10 mouse cellular contexts compared by ENCODE assay signal in genomic region chr11:54464557-54465244, GRCm38 (mm10). TPM values are rescaled to one million over a fixed set of nuclear protein-coding genes. Genes with fewer than 3 reads are reported as not detected.
DNase-seq lines count a peak whose midpoint lies in the region; ATAC-seq and TF ChIP-seq lines count a peak whose summit lies in the region.
"Had no signal": no experiment of that assay in that cellular context is flagged by ENCODE, and none has a peak within 500 bp of the region (broad histone marks: within the 10 kb centered on the region; RNA-seq: fewer than 3 reads in every experiment).

No protein-coding gene starts in this region.

- peaks cover 25% of the 10 kb centered on the region for H3K79me2 ChIP-seq in MEL (ENCODE audit: control insufficient read depth, insufficient read depth, low read length, poor library complexity)

- TF ChIP-seq POLR2A in MEL (IDR thresholded peaks at IDR 0.05; ENCODE audit: control insufficient read depth in 1 of 2, insufficient read depth in 1 of 2, low read depth in 1 of 2, low read length in 2 of 2, poor library complexity in 1 of 2) = no peak

- peaks cover 7% of the 10 kb centered on the region for H3K36me3 ChIP-seq in limb, embryonic 15.5 days
- peaks cover 11% of the 10 kb centered on the region for H3K36me3 ChIP-seq in limb, embryonic 10.5 days
- peaks cover 31 to 40% of the 10 kb centered on the region in 2 experiments for H3K36me3 ChIP-seq in MEL (ENCODE audit: control insufficient read depth in 1 of 2, insufficient read depth in 2 of 2, low read length in 2 of 2)
- peaks cover 41% of the 10 kb centered on the region for H3K36me3 ChIP-seq in megakaryocyte, embryonic 14.5 days (replicated peaks; ENCODE audit: low read length)

- DNase-seq in limb, embryonic 10.5 days (ENCODE audit: low spot score) = no peak
- DNase-seq in MEL (ENCODE audit: low read depth, low spot score) = peak; percentile 70
- DNase-seq in brain, adult 2 months (ENCODE audit: low read depth, low spot score) = peak; percentile 58
- no peak for DNase-seq in urinary bladder, postnatal 36 days (ENCODE audit: low spot score in 2 of 2)
- no peak for DNase-seq in cerebellum, postnatal 10 days
- DNase-seq: cerebellum, postnatal 14 days; kidney, postnatal 25 days; thymus, postnatal 25 days had no signal

- peak overlapping the region; percentile 2; the same call in 1 of the 2 replicates for H3K27ac ChIP-seq in limb, embryonic 15.5 days
- no peak overlapping the region for H3K27ac ChIP-seq in limb, embryonic 10.5 days
- no peak overlapping the region for H3K27ac ChIP-seq in MEL (ENCODE audit: control insufficient read depth, low read depth, low read length)

- TF ChIP-seq RAD21 in MEL (IDR thresholded peaks at IDR 0.05; ENCODE audit: low read depth, low read length) = no peak

- no peaks in the 10 kb centered on the region for H3K27me3 ChIP-seq in limb, embryonic 15.5 days
- no peaks in the 10 kb centered on the region for H3K27me3 ChIP-seq in limb, embryonic 10.5 days (ENCODE audit: low read depth, poor library complexity, severe bottlenecking)
- no peaks in the 10 kb centered on the region for H3K27me3 ChIP-seq in MEL (ENCODE audit: control insufficient read depth in 1 of 2, insufficient read depth in 2 of 2, low read length in 2 of 2)
- H3K27me3 ChIP-seq in megakaryocyte, embryonic 14.5 days (replicated peaks) = no peaks in the 10 kb centered on the region

- 50% methylated on average over 3 of the region's 3 CpGs for WGBS in limb, embryonic 15.5 days
- WGBS in limb, embryonic 10.5 days = 69% methylated on average over 3 of the region's 3 CpGs

- no peak overlapping the region for H3K4me3 ChIP-seq in limb, embryonic 15.5 days
- no peak overlapping the region for H3K4me3 ChIP-seq in limb, embryonic 10.5 days
- H3K4me3 ChIP-seq in MEL (ENCODE audit: control insufficient read depth in 1 of 2, insufficient read depth in 1 of 2, low read depth in 2 of 2, low read length in 2 of 2) = no peak overlapping the region
- H3K4me3 ChIP-seq in megakaryocyte, embryonic 14.5 days (replicated peaks) = peak overlapping the region; percentile 35

- H3K4me1 ChIP-seq in limb, embryonic 15.5 days = peaks cover 2% of the 10 kb centered on the region; the same call in 1 of the 2 replicates
- H3K4me1 ChIP-seq in limb, embryonic 10.5 days = no peaks in the 10 kb centered on the region
- H3K4me1 ChIP-seq in MEL (ENCODE audit: control insufficient read depth in 1 of 2, insufficient read depth in 2 of 2, low read length in 2 of 2) = peaks cover 15 to 22% of the 10 kb centered on the region in 2 experiments
- peaks cover 21% of the 10 kb centered on the region for H3K4me1 ChIP-seq in megakaryocyte, embryonic 14.5 days

- no peak overlapping the region for H3K4me2 ChIP-seq in limb, embryonic 15.5 days

- no peak for TF ChIP-seq CTCF in MEL (IDR thresholded peaks at IDR 0.05 in 2 of 3, conservative IDR thresholded peaks at IDR 0.05 in 1 of 3; ENCODE audit: control insufficient read depth in 1 of 3, insufficient read depth in 1 of 3, low read depth in 2 of 3, low read length in 3 of 3, poor library complexity in 1 of 3, severe bottlenecking in 1 of 3)

- H3K9me3 ChIP-seq in limb, embryonic 15.5 days = no peaks in the 10 kb centered on the region
- H3K9me3 ChIP-seq in limb, embryonic 10.5 days (replicated peaks) = no peaks in the 10 kb centered on the region
- no peaks in the 10 kb centered on the region for H3K9me3 ChIP-seq in MEL (replicated peaks; ENCODE audit: insufficient read depth, low read length)
- peaks cover 7% of the 10 kb centered on the region for H3K9me3 ChIP-seq in megakaryocyte, embryonic 14.5 days

- H3K9ac ChIP-seq in limb, embryonic 15.5 days = no peak overlapping the region
- H3K9ac ChIP-seq in MEL (ENCODE audit: control insufficient read depth, low read depth, low read length, poor library complexity, severe bottlenecking) = no peak overlapping the region

- no peak for ATAC-seq in limb, embryonic 15.5 days (ENCODE audit: insufficient number of reproducible peaks, low FRiP score, low TSS enrichment, low read depth)

- TF ChIP-seq EP300 in MEL (IDR thresholded peaks at IDR 0.05; ENCODE audit: low read depth in 1 of 2, low read length in 2 of 2) = 0 out of 4 replicates have a peak, but pooled peaks of 1 of the 2 experiments have one; percentile 4

TF ChIP-seq in MEL, 35 proteins besides CTCF, POLR2A, EP300 and RAD21:
- TF ChIP-seq CHD2 (IDR thresholded peaks at IDR 0.05; ENCODE audit: low read length) (no peak), TBP (IDR thresholded peaks at IDR 0.05; ENCODE audit: low read depth, low read length) (0 out of 2 replicates have a peak, but pooled peaks have one; percentile 9)

RNA-seq across cellular contexts. Expression of gene Fnip1, which starts 26.7 kb away (rescaled TPM):
- 10.3 and 11.3 TPM in 2 replicates for polyA plus RNA-seq in limb, embryonic 15.5 days (2015; fragmentation: Nextera tagmentation; extraction: Ambion mirVana)
- polyA plus RNA-seq in limb, embryonic 10.5 days (2016; fragmentation: Nextera tagmentation; extraction: Ambion mirVana) = 7.6 and 9.9 TPM in 2 replicates
- 13.6 and 16.4 TPM in 2 replicates for total RNA-seq in MEL (2012; rRNA removed)
- polyA plus RNA-seq in MEL (2012; ENCODE audit: insufficient read depth in 1 of 2, insufficient read length in 2 of 2, low read depth in 1 of 2, low replicate concordance in 2 of 2, missing spikeins in 1 of 2) = 10 to 100 TPM in 1 of 2 experiments, not detected in 1; 11.9 TPM
- polyA plus RNA-seq in megakaryocyte, embryonic 14.5 days (2012; ENCODE audit: insufficient read depth, low replicate concordance) = 0.35 TPM in 1 of 2 replicates, not detected in the other

RNA-seq across cellular contexts. Expression of gene Rapgef6, which starts 57.9 kb away (rescaled TPM):
- polyA plus RNA-seq in limb, embryonic 15.5 days (2015; fragmentation: Nextera tagmentation; extraction: Ambion mirVana) = 31.9 and 32.3 TPM in 2 replicates
- polyA plus RNA-seq in limb, embryonic 10.5 days (2016; fragmentation: Nextera tagmentation; extraction: Ambion mirVana) = 28.5 and 34.3 TPM in 2 replicates
- 21.1 and 24.5 TPM in 2 replicates for total RNA-seq in MEL (2012; rRNA removed)
- 10 to 100 TPM in 1 of 2 experiments, not detected in 1; 31.8 TPM for polyA plus RNA-seq in MEL (2012; ENCODE audit: insufficient read depth in 1 of 2, insufficient read length in 2 of 2, low read depth in 1 of 2, low replicate concordance in 2 of 2, missing spikeins in 1 of 2)
- 1.9 and 2.9 TPM in 2 replicates for polyA plus RNA-seq in megakaryocyte, embryonic 14.5 days (2012; ENCODE audit: insufficient read depth, low replicate concordance)

Comparison
In these comparisons a context has a peak if more than half of its experiments do, and no peak if none do; other contexts are left out.
1. DNase-seq: peak in MEL (single experiment) and brain, adult 2 months (single experiment); none in limb, embryonic 10.5 days (single experiment), urinary bladder, postnatal 36 days (0 of 2) and cerebellum, postnatal 10 days (0 of 2).